Mouse (Mus musculus) kidney, postnatal 36 days (tissue): Measurements from ENCODE around the gene Clip4.
"Not testable (repeated sequence)": the region's sequence is repeated elsewhere in the genome, so short reads cannot be mapped to it uniquely, and the experiment has no call there.

Experiments used
- DNase-seq, 2 experiments: peaks; one replicate each; pipeline ENCODE4 v3.0.0; 2021 to 2022; ENCODE audit warnings: mixed read lengths in 2 of 2

Gene Clip4

DNA sequence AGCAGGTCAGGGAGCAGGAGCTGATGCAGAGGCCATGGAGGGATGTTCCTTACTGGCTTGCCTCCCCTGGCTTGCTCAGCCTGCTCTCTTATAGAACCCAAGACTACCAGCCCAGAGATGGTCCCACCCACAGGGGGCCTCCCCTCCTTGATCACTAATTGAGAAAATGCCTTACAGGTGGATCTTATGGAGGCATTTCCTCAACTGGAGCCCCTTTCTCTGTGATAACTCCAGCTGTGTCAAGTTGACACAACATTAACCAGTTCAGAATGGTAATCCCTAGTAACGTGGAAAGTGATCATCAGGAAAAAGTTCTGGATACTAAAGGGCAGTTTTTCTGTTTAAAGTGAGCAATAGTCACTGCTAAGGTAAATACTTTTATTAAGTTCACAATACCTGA lies at the start of gene Clip4:
Gene Clip4 (plus strand): TSS at position 301 of the 400 bp plus-strand sequence.
- DNase-seq, result not testable (repeated sequence)

DNA sequence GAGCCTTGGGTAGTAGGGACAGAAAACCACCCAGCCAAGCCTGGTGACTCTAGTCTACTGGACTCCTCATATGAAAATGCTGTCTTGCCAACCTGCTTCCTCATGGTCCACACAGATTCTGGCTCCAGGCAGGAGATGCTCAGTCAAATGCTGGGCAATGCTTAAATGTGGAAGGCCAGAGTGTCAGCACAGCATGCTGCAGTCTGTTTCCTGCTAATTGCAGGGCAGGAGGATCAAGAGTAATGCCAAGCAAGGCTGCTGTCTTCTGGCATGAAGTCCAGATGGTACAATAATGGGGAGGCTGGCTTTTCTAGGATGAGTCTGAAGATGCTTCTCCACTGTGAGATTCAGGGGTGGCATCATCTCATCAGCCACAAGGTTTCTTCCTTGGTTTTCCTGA lies 47.8 kb upstream of the Clip4 start:
- no peak for DNase-seq

DNA sequence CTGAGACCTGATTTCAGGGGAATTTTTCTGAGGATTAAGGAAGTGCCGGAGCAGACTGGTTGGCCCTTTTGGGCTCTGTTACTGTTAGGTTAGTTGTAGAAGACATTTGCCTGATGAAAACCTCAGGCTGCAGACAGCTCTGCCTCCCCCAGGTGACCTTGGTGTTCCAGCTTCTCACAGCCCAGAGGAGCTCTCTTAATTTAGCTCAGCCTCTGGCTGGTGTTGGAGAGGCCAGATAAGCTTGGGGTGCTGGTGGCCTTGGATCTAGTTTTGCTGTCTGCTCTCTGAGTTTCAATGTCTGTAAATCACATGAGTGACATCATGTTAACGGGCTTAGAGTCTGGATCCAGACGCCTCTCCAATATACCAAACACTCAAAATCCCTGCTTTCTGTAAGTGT lies 47.3 kb upstream of the Clip4 start:
- no peak for DNase-seq

DNA sequence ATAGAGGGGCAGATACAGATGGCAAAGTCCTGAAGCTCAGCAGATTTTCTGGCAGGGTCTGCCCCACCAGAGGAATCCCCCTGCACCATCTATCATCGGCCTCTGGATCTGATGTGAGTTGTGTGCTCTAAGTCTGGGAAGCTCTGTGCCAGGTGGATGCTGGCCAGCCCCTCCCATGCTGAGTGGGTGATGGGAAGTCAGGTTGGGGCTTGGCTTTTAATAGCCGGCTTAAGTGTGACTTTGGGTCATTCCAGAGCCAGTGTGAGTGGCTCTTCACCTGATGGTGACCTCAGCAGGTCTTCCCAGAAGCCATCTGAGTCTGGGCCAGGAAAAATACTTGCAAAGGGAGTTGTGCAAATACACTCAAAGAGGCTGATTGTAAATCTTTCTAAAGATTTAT lies 37.6 kb upstream of the Clip4 start:
- no peak for DNase-seq

GRCm38 (mm10) chr17:71736442-71736841 lies 31.8 kb upstream of the Clip4 start:
- no peak for DNase-seq

GRCm38 (mm10) chr17:71742156-71742555 lies 26.1 kb upstream of the Clip4 start:
- no peak for DNase-seq

- DNase-seq, result peak; percentile 9 to 12
Measured at GRCm38 (mm10) chr17:71742935-71743334, 25.3 kb upstream of the Clip4 start.

- DNase-seq, result no peak
Measured at GRCm38 (mm10) chr17:71746114-71746513, 22.2 kb upstream of the Clip4 start.

GRCm38 (mm10) chr17:71747561-71747960 lies 20.7 kb upstream of the Clip4 start:
- DNase-seq, result no peak

GRCm38 (mm10) chr17:71749616-71750168 lies 18.6 kb upstream of the Clip4 start:
- no peak for DNase-seq

- DNase-seq, result no peak
Measured at GRCm38 (mm10) chr17:71752831-71753230, 15.4 kb upstream of the Clip4 start, which contains the start of gene Pcare. Pcare (minus strand) TSS chr17:71752894.

- DNase-seq, result no peak
Measured at GRCm38 (mm10) chr17:71760536-71760935, 7.7 kb upstream of the Clip4 start.

DNA sequence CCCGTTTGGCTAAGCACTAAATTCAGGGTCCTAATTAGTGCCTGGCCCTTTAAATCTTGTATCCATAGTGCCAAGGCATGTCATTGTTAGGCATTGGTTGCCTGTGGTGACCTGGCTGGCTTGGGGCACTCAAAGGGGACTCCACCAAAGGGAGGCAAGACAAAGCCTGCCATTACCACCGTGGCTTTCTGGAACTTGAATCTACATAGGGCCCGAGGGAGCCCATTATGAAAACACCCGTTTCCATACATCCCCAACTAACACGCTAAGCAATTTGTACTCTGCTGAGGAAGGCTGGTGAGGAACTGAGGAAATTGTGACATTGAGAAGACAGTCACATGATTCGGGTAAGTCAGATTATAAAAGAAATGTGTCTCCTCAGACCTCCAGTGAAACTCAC lies 1.3 kb downstream of the Clip4 start:
- no peak for DNase-seq

- DNase-seq, result no peak
Measured at GRCm38 (mm10) chr17:71770696-71771095, 2.4 kb downstream of the Clip4 start.

DNA sequence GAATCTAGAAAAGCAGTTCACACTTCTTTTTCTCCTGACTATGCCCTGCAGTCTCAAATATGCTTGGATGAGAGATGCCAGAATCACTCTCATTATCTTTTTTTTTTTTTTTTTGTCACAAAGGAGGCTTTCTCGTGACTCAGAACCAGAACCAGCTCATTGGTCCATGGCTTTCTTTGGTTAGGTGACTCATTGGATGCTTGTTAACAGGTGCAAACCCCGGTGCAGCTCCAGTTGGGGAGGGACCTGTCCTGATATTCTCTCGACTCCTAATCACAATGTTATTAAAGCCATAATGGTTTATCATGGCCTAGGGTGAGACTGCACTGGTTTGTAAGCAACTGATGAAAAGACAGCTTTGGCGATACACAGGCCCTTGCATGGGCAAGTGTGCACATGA lies 5.9 kb downstream of the Clip4 start:
- DNase-seq, result no peak

GRCm38 (mm10) chr17:71775279-71775678 lies 7.0 kb downstream of the Clip4 start:
- DNase-seq, result no peak

DNA sequence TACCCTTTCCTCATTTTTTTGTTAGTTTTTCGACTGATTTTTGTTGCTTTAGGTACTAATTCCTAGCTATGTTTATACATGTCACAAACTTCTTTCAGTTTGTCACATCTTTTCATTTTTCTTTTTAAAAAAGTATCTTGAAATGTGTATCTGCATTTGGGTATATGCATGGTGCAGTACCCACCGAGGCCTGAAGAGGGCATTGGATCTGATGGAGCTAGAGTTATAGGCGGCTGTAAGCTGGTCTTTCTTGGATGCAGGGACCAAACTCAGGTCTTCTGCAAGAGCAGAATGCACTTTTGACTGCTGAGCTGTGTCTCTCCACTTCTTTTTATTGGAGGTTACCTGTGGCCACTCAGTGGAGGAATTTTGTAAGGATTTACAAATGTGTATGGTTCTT lies 10.4 kb downstream of the Clip4 start:
- DNase-seq, result no peak

GRCm38 (mm10) chr17:71780490-71780889 lies 12.2 kb downstream of the Clip4 start:
- no peak for DNase-seq

DNA sequence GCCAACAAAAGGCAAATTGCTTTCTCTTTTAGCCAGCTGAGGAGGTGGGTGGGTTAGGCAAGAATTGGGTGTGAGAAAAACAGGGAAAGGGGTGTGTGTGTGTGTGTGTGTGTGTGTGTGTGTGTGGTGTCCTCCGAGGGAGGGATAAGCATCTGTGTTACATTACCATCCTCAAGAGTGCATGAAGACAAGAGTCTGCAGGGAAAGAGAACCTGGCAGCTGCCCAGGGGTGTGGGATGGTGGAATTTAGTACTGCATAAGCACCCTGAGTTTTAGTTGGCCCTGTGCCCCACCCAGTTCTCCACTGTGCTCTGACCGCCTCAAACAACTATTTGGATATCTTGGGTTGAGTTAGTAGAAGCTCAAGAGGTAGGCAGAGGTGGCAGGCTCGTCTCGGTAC lies 12.7 kb downstream of the Clip4 start:
- no peak for DNase-seq

DNA sequence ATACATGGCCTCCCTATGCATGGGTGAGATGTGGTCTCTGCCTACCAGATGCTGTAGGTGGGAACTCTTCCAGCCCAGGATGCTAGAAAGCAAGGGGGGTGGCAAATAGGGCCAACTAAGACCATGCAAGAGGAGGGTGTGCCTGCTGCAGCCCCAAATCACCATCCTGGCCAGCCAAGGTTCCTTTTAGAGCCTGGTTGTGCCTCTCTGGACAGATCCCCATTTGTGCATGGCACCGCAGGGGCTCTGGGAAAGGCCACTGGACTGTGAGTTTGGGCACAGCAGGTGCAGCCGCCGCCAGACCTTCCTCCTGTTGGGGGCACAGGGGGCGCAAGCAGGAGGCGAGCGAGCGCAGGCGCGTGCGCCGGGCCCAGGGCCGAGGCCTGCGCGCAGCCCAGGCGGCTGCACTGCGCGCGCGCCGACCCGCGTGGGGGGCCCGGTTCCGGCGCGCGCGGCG lies 14.0 kb downstream of the Clip4 start:
- DNase-seq, result peak in 1 of 2 experiments; percentile 34

DNA sequence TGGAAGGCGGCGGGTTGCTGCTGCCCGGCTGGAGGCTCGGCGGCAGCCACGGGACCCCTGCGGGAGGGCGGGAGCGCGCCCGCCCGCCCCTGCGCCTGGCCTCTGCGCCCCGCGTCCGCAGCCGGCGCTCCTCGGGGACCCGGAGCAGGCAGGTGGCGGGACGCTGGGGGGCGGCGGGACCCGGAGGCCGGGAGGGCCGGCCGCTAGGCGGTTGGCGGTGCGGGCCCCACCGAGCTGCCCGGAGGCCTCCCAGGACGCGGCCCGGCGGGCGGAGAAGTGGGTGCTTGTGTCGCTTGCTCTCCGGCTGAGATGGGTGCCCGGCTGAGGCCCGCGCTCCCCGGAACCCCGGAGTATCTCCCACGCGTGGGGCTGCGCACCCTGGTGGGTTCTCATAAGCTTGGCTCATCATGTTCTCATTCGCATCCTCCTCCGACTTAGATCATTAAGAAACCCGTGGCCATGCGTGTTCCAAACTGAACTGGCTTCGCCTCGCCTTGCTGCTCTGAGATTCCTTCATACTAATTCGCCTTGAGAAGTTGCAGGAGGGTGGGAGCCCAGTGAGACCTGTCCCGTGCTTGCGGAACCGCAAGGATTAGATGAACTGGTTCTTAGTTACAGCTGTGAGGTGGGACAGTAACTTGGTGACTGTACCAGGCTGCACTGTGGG lies 14.6 kb downstream of the Clip4 start:
- peak in 1 of 2 experiments; percentile 33 for DNase-seq

DNA sequence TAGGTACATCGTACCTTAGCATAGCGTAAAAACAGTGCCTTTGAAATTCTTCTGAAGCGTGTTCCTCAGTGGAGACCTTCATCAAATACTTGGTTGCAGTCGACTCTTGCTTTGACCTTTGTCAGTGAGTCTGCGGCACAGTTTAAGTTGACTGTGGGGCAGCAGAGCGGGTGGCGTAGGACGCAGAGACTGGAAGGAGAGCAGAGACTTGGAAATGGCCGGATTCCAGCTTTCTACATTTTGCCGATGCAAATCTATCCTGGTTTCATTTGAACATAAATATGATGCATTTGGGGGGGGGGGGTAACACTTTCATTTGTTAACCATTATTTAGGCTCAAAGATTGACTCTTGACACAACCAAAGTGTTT lies 15.1 kb downstream of the Clip4 start:
- peak in 1 of 2 experiments; percentile 15 for DNase-seq

DNA sequence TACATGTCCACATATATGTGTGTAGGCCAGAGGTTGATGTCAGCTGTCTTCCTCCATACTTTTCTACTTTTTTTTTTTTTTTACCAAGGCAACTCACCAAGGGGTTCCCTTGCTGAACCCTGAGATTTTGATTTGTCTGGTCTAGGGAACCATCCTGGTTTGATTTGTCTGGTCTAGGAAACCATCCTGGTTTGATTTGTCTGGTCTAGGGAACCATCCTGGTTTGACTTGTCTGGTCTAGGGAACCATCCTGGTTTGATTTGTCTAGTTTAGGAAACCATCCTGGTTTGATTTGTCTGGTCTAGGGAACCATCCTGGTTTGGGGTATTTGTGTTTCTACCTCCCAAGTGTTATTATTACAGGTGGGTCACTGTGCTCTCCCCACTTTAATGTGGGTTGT lies 18.2 kb downstream of the Clip4 start:
- no peak for DNase-seq

GRCm38 (mm10) chr17:71791109-71791508 lies 22.8 kb downstream of the Clip4 start:
- DNase-seq, result no peak

GRCm38 (mm10) chr17:71791622-71792021 lies 23.3 kb downstream of the Clip4 start:
- DNase-seq, result no peak
